Mouse (Mus musculus) layer of hippocampus, postnatal 10 days (tissue): Measurements from ENCODE around the gene Sec14l4. TPM values are rescaled to one million over a fixed set of nuclear protein-coding genes. Genes with fewer than 3 reads are reported as not detected.
"Not testable (repeated sequence)": the region's sequence is repeated elsewhere in the genome, so short reads cannot be mapped to it uniquely, and the experiment has no call there.

ENCODE experiments used
- DNase-seq, 2 experiments: peaks; one replicate each; pipeline ENCODE4 v3.0.0; 2021; ENCODE audit warnings: low spot score in 2 of 2
- long read RNA-seq: library from polyadenylated mRNA; stranded (forward); transcript quantifications from one replicate; pipeline ENCODE4 v2.0.0, GENCODE M21; 2023
- total RNA-seq, 2 experiments: library from RNA; stranded (reverse); gene quantifications; 2 replicates each; pipeline ENCODE4 v1.2.3; 2021

Sec14l4 gene
- 1 to 10 TPM in 1 of 2 experiments, under 1 TPM in 1; 0.38 to 1.1 TPM for total RNA-seq
- long read RNA-seq = 0 reads

- no peak for DNase-seq
Measured at GRCm38 (mm10) chr11:4031126-4031941, at the start of gene Sec14l4. TSS of gene Sec14l4 (plus strand) at chr11:4031462.

GRCm38 (mm10) chr11:3981536-3981935 lies 49.7 kb upstream of the Sec14l4 start:
- no peak for DNase-seq

- no peak for DNase-seq
Measured at GRCm38 (mm10) chr11:3982275-3983209, 48.7 kb upstream of the Sec14l4 start.

GRCm38 (mm10) chr11:3983291-3983862 lies 47.9 kb upstream of the Sec14l4 start, which contains the start of gene Gal3st1:
TSS of gene Gal3st1 (plus strand) at chr11:3983636.
- DNase-seq = peak in 1 of 2 experiments; percentile 40

- peak in 1 of 2 experiments; percentile 18 for DNase-seq
Measured at GRCm38 (mm10) chr11:3983863-3984745, 47.2 kb upstream of the Sec14l4 start.

- no peak for DNase-seq
Measured at GRCm38 (mm10) chr11:3989748-3990147, 41.5 kb upstream of the Sec14l4 start.

- DNase-seq = no peak
Measured at GRCm38 (mm10) chr11:3993132-3993531, 38.1 kb upstream of the Sec14l4 start.

GRCm38 (mm10) chr11:3993914-3994313 lies 37.3 kb upstream of the Sec14l4 start:
- DNase-seq = no peak

- DNase-seq = no peak
Measured at GRCm38 (mm10) chr11:3995511-3995910, 35.8 kb upstream of the Sec14l4 start.

- no peak for DNase-seq
Measured at GRCm38 (mm10) chr11:3996840-3997239, 34.4 kb upstream of the Sec14l4 start.

- DNase-seq = peak in 1 of 2 experiments; percentile 23
Measured at GRCm38 (mm10) chr11:3997978-3998720, 33.1 kb upstream of the Sec14l4 start.

- no peak for DNase-seq
Measured at GRCm38 (mm10) chr11:3999547-3999946, 31.7 kb upstream of the Sec14l4 start.

- peak; percentile 83 for DNase-seq
Measured at GRCm38 (mm10) chr11:4001603-4002002, 29.7 kb upstream of the Sec14l4 start.

GRCm38 (mm10) chr11:4005220-4005805 lies 25.9 kb upstream of the Sec14l4 start:
- DNase-seq = no peak

- no peak for DNase-seq
Measured at GRCm38 (mm10) chr11:4006462-4006861, 24.8 kb upstream of the Sec14l4 start.

- no peak for DNase-seq
Measured at GRCm38 (mm10) chr11:4012616-4013015, 18.6 kb upstream of the Sec14l4 start.

- DNase-seq = not testable (repeated sequence)
Measured at GRCm38 (mm10) chr11:4015796-4016195, 15.5 kb upstream of the Sec14l4 start.

GRCm38 (mm10) chr11:4022111-4022510 lies 9.2 kb upstream of the Sec14l4 start:
- not testable (repeated sequence) for DNase-seq

- DNase-seq = no peak
Measured at GRCm38 (mm10) chr11:4023321-4023720, 7.9 kb upstream of the Sec14l4 start.
